Comparison of ENCODE assay signal across 9 mouse cellular contexts in genomic region chr10:93336462-93336931, GRCm38 (mm10). TPM values are rescaled to one million over a fixed set of nuclear protein-coding genes. Genes with fewer than 3 reads are reported as not detected.
DNase-seq lines count a peak whose midpoint lies in the region; ATAC-seq and TF ChIP-seq lines count a peak whose summit lies in the region.
"Had no signal": no experiment of that assay in that cellular context is flagged by ENCODE, and none has a peak within 500 bp of the region (broad histone marks: within the 10 kb centered on the region; RNA-seq: fewer than 3 reads in every experiment).

No protein-coding gene starts in this region.

- peak; percentile 17; the same call in 1 of the 2 replicates for ATAC-seq in granulocyte monocyte progenitor cell, adult 5-6 weeks (replicated peaks; ENCODE audit: poor library complexity, severe bottlenecking)
- no peak for ATAC-seq in kidney, embryonic 16.5 days (ENCODE audit: low FRiP score, low TSS enrichment)
- ATAC-seq in neutrophil, adult 5-6 weeks (ENCODE audit: extremely low read depth, insufficient number of reproducible peaks, low FRiP score, poor library complexity, severe bottlenecking): peak; percentile 25
- no peak for ATAC-seq in hindbrain, embryonic 13.5 days (ENCODE audit: low FRiP score)

- H3K36me3 ChIP-seq in kidney, embryonic 16.5 days (ENCODE audit: insufficient read depth, low read length): no peaks in the 10 kb centered on the region
- H3K36me3 ChIP-seq in hindbrain, embryonic 13.5 days: no peaks in the 10 kb centered on the region
- H3K36me3 ChIP-seq: embryonic facial prominence, embryonic 15.5 days had no signal

- H3K9me3 ChIP-seq in kidney, embryonic 16.5 days (ENCODE audit: low read length): 0 out of 2 replicates have a peak, but pooled peaks cover 3% of the 10 kb centered on the region
- H3K9me3 ChIP-seq in hindbrain, embryonic 13.5 days: no peaks in the 10 kb centered on the region
- H3K9me3 ChIP-seq: embryonic facial prominence, embryonic 15.5 days had no signal

- DNase-seq in layer of hippocampus, adult 2 months (ENCODE audit: low spot score in 2 of 2): no peak
- DNase-seq in layer of hippocampus, adult 9-10 months (ENCODE audit: low spot score): no peak
- DNase-seq in yolk sac, embryonic 10.5 days (ENCODE audit: low spot score): no peak
- DNase-seq in layer of hippocampus, adult 8-10 months (ENCODE audit: low spot score in 2 of 2): no peak

- peaks cover 7% of the 10 kb centered on the region; the same call in 1 of the 2 replicates for H3K4me1 ChIP-seq in kidney, embryonic 16.5 days (ENCODE audit: insufficient read depth, low read length)
- 0 out of 2 replicates have a peak, but pooled peaks cover 3% of the 10 kb centered on the region for H3K4me1 ChIP-seq in hindbrain, embryonic 13.5 days (replicated peaks)
- H3K4me1 ChIP-seq: embryonic facial prominence, embryonic 15.5 days had no signal

- no peak for TF ChIP-seq CTCF in layer of hippocampus, adult 2 months (conservative IDR thresholded peaks at IDR 0.05)

- H3K27me3 ChIP-seq in kidney, embryonic 16.5 days (ENCODE audit: insufficient read depth, low read length): no peaks in the 10 kb centered on the region
- H3K27me3 ChIP-seq in hindbrain, embryonic 13.5 days: no peaks in the 10 kb centered on the region
- H3K27me3 ChIP-seq: embryonic facial prominence, embryonic 15.5 days had no signal

- no peak overlapping the region for H3K4me3 ChIP-seq in layer of hippocampus, adult 2 months
- no peak overlapping the region for H3K4me3 ChIP-seq in kidney, embryonic 16.5 days (ENCODE audit: low read length)
- no peak overlapping the region for H3K4me3 ChIP-seq in hindbrain, embryonic 13.5 days
- H3K4me3 ChIP-seq: embryonic facial prominence, embryonic 15.5 days had no signal

- H3K9ac ChIP-seq in kidney, embryonic 16.5 days (replicated peaks; ENCODE audit: low read length): no peak overlapping the region
- no peak overlapping the region for H3K9ac ChIP-seq in hindbrain, embryonic 13.5 days
- H3K9ac ChIP-seq: embryonic facial prominence, embryonic 15.5 days had no signal

- peak overlapping the region; percentile 52; the same call in 1 of the 2 replicates for H3K27ac ChIP-seq in layer of hippocampus, adult 2 months
- peak overlapping the region; percentile 83 for H3K27ac ChIP-seq in kidney, embryonic 16.5 days (ENCODE audit: low read length)
- H3K27ac ChIP-seq in hindbrain, embryonic 13.5 days: no peak overlapping the region
- H3K27ac ChIP-seq: embryonic facial prominence, embryonic 15.5 days had no signal

- 53% methylated on average over 6 of the region's 6 CpGs for WGBS in kidney, embryonic 16.5 days
- WGBS in hindbrain, embryonic 13.5 days: 63% methylated on average over 6 of the region's 6 CpGs

- H3K4me2 ChIP-seq in kidney, embryonic 16.5 days (replicated peaks; ENCODE audit: low read depth, low read length): no peak overlapping the region
- H3K4me2 ChIP-seq in hindbrain, embryonic 13.5 days: no peak overlapping the region
- H3K4me2 ChIP-seq: embryonic facial prominence, embryonic 15.5 days had no signal

RNA-seq across cellular contexts. Expression of gene Elk3, which starts 25.6 kb away (rescaled TPM):
- total RNA-seq in layer of hippocampus, adult 2 months (2021): 1 to 10 TPM; 8.9 to 9.7 TPM
- 32.0 and 34.6 TPM in 2 replicates for total RNA-seq in granulocyte monocyte progenitor cell, adult 5-6 weeks (2014; fragmentation: Nextera tagmentation)
- total RNA-seq in granulocyte monocyte progenitor cell, adult 5-6 weeks (2017): 16.3 and 19.0 TPM in 2 replicates
- 41.3 and 45.6 TPM in 2 replicates for polyA plus RNA-seq in kidney, embryonic 16.5 days (2015; fragmentation: Nextera tagmentation; extraction: Ambion mirVana)
- 17.2 and 22.2 TPM in 2 replicates for total RNA-seq in neutrophil, adult 5-6 weeks (2017)
- 10 to 100 TPM in 2 of 4 experiments, 1 to 10 TPM in 2; 7.5 to 18.4 (median 12.0) TPM for total RNA-seq in layer of hippocampus, adult 8-10 months (2022)
- polyA plus RNA-seq in hindbrain, embryonic 13.5 days (2015; fragmentation: Nextera tagmentation; extraction: Ambion mirVana): 10.4 and 13.0 TPM in 2 replicates

Comparison
In these comparisons a context has a peak if more than half of its experiments do, and no peak if none do; other contexts are left out.
1. ATAC-seq: peak in granulocyte monocyte progenitor cell, adult 5-6 weeks (single experiment) and neutrophil, adult 5-6 weeks (single experiment); none in kidney, embryonic 16.5 days (single experiment) and hindbrain, embryonic 13.5 days (single experiment).